Mouse (Mus musculus) layer of hippocampus, adult 2 months (tissue): ENCODE data around the gene Cacna2d3. TPM values are rescaled to one million over a fixed set of nuclear protein-coding genes. Genes with fewer than 3 reads are reported as not detected.
A peak's percentile ranks its signal among the peaks of the same experiment; 100 is the strongest.

Experiments used
- DNase-seq, 2 experiments: peaks; one replicate each; pipeline ENCODE4 v3.0.0; 2022; ENCODE audit warnings: low spot score in 2 of 2
- H3K27ac ChIP-seq: fragments of 200-600 bp; 2 replicates; pipeline ENCODE4 v1.8.1; 2022
- H3K4me3 ChIP-seq: fragments of 200-600 bp; 2 replicates; pipeline ENCODE4 v1.8.1; 2022; ENCODE audit warnings: mild to moderate bottlenecking
- CTCF ChIP-seq: fragments of 200-600 bp; conservative IDR thresholded peaks from 2 replicates; pipeline ENCODE4 v1.8.1; 2022; ENCODE audit warnings: antibody characterized with exemption, mild to moderate bottlenecking, moderate library complexity
- total RNA-seq, 2 experiments: library from RNA; stranded (reverse); gene quantifications; 2 replicates each; pipeline ENCODE4 v1.2.3; 2021

Cacna2d3 gene
- total RNA-seq, 2 experiments from 2014 or later, result 98.7 to 101 TPM

GRCm38 (mm10) chr14:28949785-28950184 lies 771.9 kb downstream of the Cacna2d3 start:
- TF ChIP-seq CTCF, result peak; percentile 73
- DNase-seq, result peak in 1 of 2 experiments; percentile 39
- Histone ChIP-seq H3K4me3 (no peak overlapping the region), H3K27ac (no peak overlapping the region)

- peak overlapping the region; percentile 36 for H3K27ac ChIP-seq
- no peak for DNase-seq
- no peak overlapping the region for H3K4me3 ChIP-seq
- TF ChIP-seq CTCF, result no peak
These were observed 773.4 kb downstream of the Cacna2d3 start for GRCm38 (mm10) chr14:28948019-28948850.

- no peak overlapping the region for H3K27ac ChIP-seq
- H3K4me3 ChIP-seq, result no peak overlapping the region
- TF ChIP-seq CTCF, result no peak
- DNase-seq, result no peak
These were observed 788.8 kb downstream of the Cacna2d3 start for GRCm38 (mm10) chr14:28932746-28933293.

- Histone ChIP-seq H3K27ac (no peak overlapping the region), H3K4me3 (no peak overlapping the region)
- no peak for DNase-seq
- TF ChIP-seq CTCF, result no peak
These were observed 798.3 kb downstream of the Cacna2d3 start for GRCm38 (mm10) chr14:28923180-28923961.

GRCm38 (mm10) chr14:28918871-28919270 lies 802.8 kb downstream of the Cacna2d3 start:
- H3K4me3 ChIP-seq, result no peak overlapping the region
- peak; percentile 23 to 55 for DNase-seq
- no peak for TF ChIP-seq CTCF
- peak overlapping the region; percentile 89 for H3K27ac ChIP-seq

- Histone ChIP-seq H3K4me3 (no peak overlapping the region), H3K27ac (no peak overlapping the region)
- no peak for TF ChIP-seq CTCF
- DNase-seq, result no peak
These were observed 806.7 kb downstream of the Cacna2d3 start for GRCm38 (mm10) chr14:28915004-28915403.

- no peak for DNase-seq
- TF ChIP-seq CTCF, result no peak
- H3K27ac ChIP-seq, result no peak overlapping the region
These were observed 814.0 kb downstream of the Cacna2d3 start for GRCm38 (mm10) chr14:28907659-28908058.

GRCm38 (mm10) chr14:28892530-28892929 lies 829.1 kb downstream of the Cacna2d3 start:
- no peak overlapping the region for H3K27ac ChIP-seq
- DNase-seq, result no peak
- TF ChIP-seq CTCF, result no peak
- no peak overlapping the region for H3K4me3 ChIP-seq

More at GRCm38 (mm10) chr14:28907659-28908058, 814.0 kb downstream of the Cacna2d3 start:
- H3K4me3 ChIP-seq, result no peak overlapping the region

- no peak for DNase-seq
- H3K27ac ChIP-seq, result no peak overlapping the region
- no peak overlapping the region for H3K4me3 ChIP-seq
- TF ChIP-seq CTCF, result no peak
These were observed 834.3 kb downstream of the Cacna2d3 start for GRCm38 (mm10) chr14:28887373-28887772.

- no peak for TF ChIP-seq CTCF
- Histone ChIP-seq H3K4me3 (no peak overlapping the region), H3K27ac (no peak overlapping the region)
- no peak for DNase-seq
These were observed 835.0 kb downstream of the Cacna2d3 start for GRCm38 (mm10) chr14:28886661-28887060.

GRCm38 (mm10) chr14:28870983-28871382 lies 850.7 kb downstream of the Cacna2d3 start:
- no peak for TF ChIP-seq CTCF

GRCm38 (mm10) chr14:28870382-28870781 lies 851.3 kb downstream of the Cacna2d3 start:
- no peak for DNase-seq
- Histone ChIP-seq H3K27ac (no peak overlapping the region), H3K4me3 (no peak overlapping the region)
- no peak for TF ChIP-seq CTCF

More at GRCm38 (mm10) chr14:28870983-28871382, 850.7 kb downstream of the Cacna2d3 start:
- Histone ChIP-seq H3K4me3 (no peak overlapping the region), H3K27ac (no peak overlapping the region)
- no peak for DNase-seq

GRCm38 (mm10) chr14:28864925-28865324 lies 856.7 kb downstream of the Cacna2d3 start:
- Histone ChIP-seq H3K27ac (no peak overlapping the region), H3K4me3 (no peak overlapping the region)
- peak in 1 of 2 experiments; percentile 3 for DNase-seq
- TF ChIP-seq CTCF, result no peak
